Comparison of ENCODE assay signal across 24 mouse cellular contexts in the genomic region with DNA sequence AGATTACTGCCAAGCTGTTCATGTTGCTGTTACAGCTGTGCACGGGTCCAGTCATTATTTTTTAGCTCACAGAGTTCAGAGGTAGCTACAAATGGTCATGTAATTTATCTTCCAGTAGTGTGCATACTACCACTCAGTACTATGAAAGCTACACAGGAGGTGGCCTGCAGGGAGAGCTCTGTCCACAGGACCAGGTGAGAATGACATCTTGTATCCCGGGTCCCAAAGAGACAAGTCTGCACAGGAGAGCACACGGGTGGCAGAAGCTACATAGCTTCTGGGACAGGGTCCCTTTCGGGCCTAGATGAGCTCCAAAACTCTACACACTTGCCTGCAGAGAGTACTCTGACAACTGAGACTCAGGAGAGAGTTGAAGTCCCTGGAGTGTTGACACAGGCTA. TPM values are rescaled to one million over a fixed set of nuclear protein-coding genes. Genes with fewer than 3 reads are reported as not detected.
"Had no signal": no experiment of that assay in that cellular context is flagged by ENCODE, and none has a peak within 500 bp of the region (broad histone marks: within the 10 kb centered on the region; RNA-seq: fewer than 3 reads in every experiment).

No protein-coding gene starts in this region.

- H3K4me1 ChIP-seq: midbrain, embryonic 10.5 days; midbrain, embryonic 12.5 days; neural tube, embryonic 12.5 days; stomach, embryonic 15.5 days had no signal

- H3K27me3 ChIP-seq: midbrain, embryonic 12.5 days; neural tube, embryonic 12.5 days; stomach, embryonic 15.5 days had no signal

- ATAC-seq: midbrain, embryonic 16.5 days had no signal

- DNase-seq: lung, adult 18-20 months; lung, embryonic 14.5 days; lung, postnatal 10 days; lung, postnatal 4 days; midbrain, embryonic 14.5 days; right cerebral cortex, postnatal 14 days; thymus, adult 2 months; thymus, postnatal 25 days; thymus, postnatal 4 days had no signal

- H3K36me3 ChIP-seq: midbrain, embryonic 10.5 days; midbrain, embryonic 12.5 days; neural tube, embryonic 12.5 days; stomach, embryonic 15.5 days had no signal

- H3K4me3 ChIP-seq: midbrain, embryonic 10.5 days; midbrain, embryonic 12.5 days; myocyte; neural tube, embryonic 12.5 days; stomach, embryonic 15.5 days had no signal

- H3K9me3 ChIP-seq: midbrain, embryonic 10.5 days; midbrain, embryonic 12.5 days; neural tube, embryonic 12.5 days; stomach, embryonic 15.5 days had no signal

RNA-seq across cellular contexts. Expression of a gene that starts 14.1 kb away (rescaled TPM):
- total RNA-seq: megakaryocyte, adult 5-6 weeks; megakaryocyte-erythroid progenitor cell, adult 5-6 weeks; neutrophil, adult 5-6 weeks had no signal
- polyA plus RNA-seq: lung, embryonic 14.5 days; lung, embryonic 16.5 days; midbrain, embryonic 10.5 days; midbrain, embryonic 12.5 days; midbrain, embryonic 14.5 days; midbrain, embryonic 16.5 days; myocyte; neural tube, embryonic 12.5 days; neural tube, embryonic 14.5 days; spleen, adult 2 months; stomach, embryonic 15.5 days; stomach, postnatal 0 days; testis, adult 2 months; thymus, adult 2 months; urinary bladder, adult 2 months had no signal

RNA-seq across cellular contexts. Expression of a gene that starts 17.0 kb away (rescaled TPM):
- total RNA-seq: megakaryocyte, adult 5-6 weeks; megakaryocyte-erythroid progenitor cell, adult 5-6 weeks; neutrophil, adult 5-6 weeks had no signal
- polyA plus RNA-seq: lung, embryonic 14.5 days; lung, embryonic 16.5 days; midbrain, embryonic 10.5 days; midbrain, embryonic 12.5 days; midbrain, embryonic 14.5 days; midbrain, embryonic 16.5 days; myocyte; neural tube, embryonic 12.5 days; neural tube, embryonic 14.5 days; spleen, adult 2 months; stomach, embryonic 15.5 days; stomach, postnatal 0 days; testis, adult 2 months; thymus, adult 2 months; urinary bladder, adult 2 months had no signal

RNA-seq across cellular contexts. Expression of a gene that starts 19.3 kb away (rescaled TPM):
- total RNA-seq: megakaryocyte, adult 5-6 weeks; megakaryocyte-erythroid progenitor cell, adult 5-6 weeks; neutrophil, adult 5-6 weeks had no signal
- polyA plus RNA-seq: lung, embryonic 14.5 days; lung, embryonic 16.5 days; midbrain, embryonic 10.5 days; midbrain, embryonic 12.5 days; midbrain, embryonic 14.5 days; midbrain, embryonic 16.5 days; myocyte; neural tube, embryonic 12.5 days; neural tube, embryonic 14.5 days; spleen, adult 2 months; stomach, embryonic 15.5 days; stomach, postnatal 0 days; testis, adult 2 months; thymus, adult 2 months; urinary bladder, adult 2 months had no signal

RNA-seq across cellular contexts. Expression of a gene that starts 30.9 kb away (rescaled TPM):
- total RNA-seq: megakaryocyte, adult 5-6 weeks; megakaryocyte-erythroid progenitor cell, adult 5-6 weeks; neutrophil, adult 5-6 weeks had no signal
- polyA plus RNA-seq: lung, embryonic 14.5 days; lung, embryonic 16.5 days; midbrain, embryonic 10.5 days; midbrain, embryonic 12.5 days; midbrain, embryonic 14.5 days; midbrain, embryonic 16.5 days; myocyte; neural tube, embryonic 12.5 days; neural tube, embryonic 14.5 days; spleen, adult 2 months; stomach, embryonic 15.5 days; stomach, postnatal 0 days; thymus, adult 2 months; urinary bladder, adult 2 months had no signal

RNA-seq across cellular contexts. Expression of a gene that starts 37.7 kb away (rescaled TPM):
- total RNA-seq: megakaryocyte, adult 5-6 weeks; megakaryocyte-erythroid progenitor cell, adult 5-6 weeks; neutrophil, adult 5-6 weeks had no signal
- polyA plus RNA-seq: lung, embryonic 14.5 days; lung, embryonic 16.5 days; midbrain, embryonic 10.5 days; midbrain, embryonic 12.5 days; midbrain, embryonic 14.5 days; midbrain, embryonic 16.5 days; myocyte; neural tube, embryonic 12.5 days; neural tube, embryonic 14.5 days; spleen, adult 2 months; stomach, embryonic 15.5 days; stomach, postnatal 0 days; testis, adult 2 months; thymus, adult 2 months; urinary bladder, adult 2 months had no signal
